Mouse (Mus musculus): Measurements from ENCODE around the gene Vmac. TPM values are rescaled to one million over a fixed set of nuclear protein-coding genes. Genes with fewer than 3 reads are reported as not detected.

Vmac gene
- polyA plus RNA-seq, 1 experiment from 2014 or later: 26.1 TPM

Other genes with a start within 250 kb of the Vmac start
- 116 and 118 TPM in 2 replicates for gene Ptprs, start 241.5 kb downstream of the Vmac start, polyA plus RNA-seq (2015; fragmentation: Nextera tagmentation; extraction: Ambion mirVana)
- gene Znrf4, start 205.6 kb downstream of the Vmac start, polyA plus RNA-seq (2015; fragmentation: Nextera tagmentation; extraction: Ambion mirVana): not detected in 2 replicates
- gene Gm20219, start 163.6 kb downstream of the Vmac start, polyA plus RNA-seq (2015; fragmentation: Nextera tagmentation; extraction: Ambion mirVana): 13.1 and 16.5 TPM in 2 replicates
- 87.5 and 98.4 TPM in 2 replicates for gene Safb2, start 133.4 kb downstream of the Vmac start, polyA plus RNA-seq (2015; fragmentation: Nextera tagmentation; extraction: Ambion mirVana)
- 101 and 109 TPM in 2 replicates for gene Safb, start 133.2 kb downstream of the Vmac start, polyA plus RNA-seq (2015; fragmentation: Nextera tagmentation; extraction: Ambion mirVana)
- gene 2410015M20Rik, start 108.3 kb downstream of the Vmac start, polyA plus RNA-seq (2015; fragmentation: Nextera tagmentation; extraction: Ambion mirVana): 262 and 270 TPM in 2 replicates
- gene Rpl36, start 104.6 kb downstream of the Vmac start, polyA plus RNA-seq (2015; fragmentation: Nextera tagmentation; extraction: Ambion mirVana): 1,900 and 1,905 TPM in 2 replicates
- gene Lonp1, start 91.1 kb downstream of the Vmac start, polyA plus RNA-seq (2015; fragmentation: Nextera tagmentation; extraction: Ambion mirVana): 49.7 and 50.5 TPM in 2 replicates
- gene Catsperd, start 89.9 kb downstream of the Vmac start, polyA plus RNA-seq (2015; fragmentation: Nextera tagmentation; extraction: Ambion mirVana): 0.45 and 1.0 TPM in 2 replicates
- 90.4 and 91.7 TPM in 2 replicates for gene Ranbp3, start 44.7 kb downstream of the Vmac start, polyA plus RNA-seq (2015; fragmentation: Nextera tagmentation; extraction: Ambion mirVana)
- gene Ndufa11, start 255 bp downstream of the Vmac start, polyA plus RNA-seq (2015; fragmentation: Nextera tagmentation; extraction: Ambion mirVana): 422 and 425 TPM in 2 replicates
- 24.6 and 29.5 TPM in 2 replicates for gene Nrtn, start 39.5 kb upstream of the Vmac start, polyA plus RNA-seq (2015; fragmentation: Nextera tagmentation; extraction: Ambion mirVana)
- 44.4 and 47.8 TPM in 2 replicates for gene Dus3l, start 46.7 kb upstream of the Vmac start, polyA plus RNA-seq (2015; fragmentation: Nextera tagmentation; extraction: Ambion mirVana)
- 0.49 and 1.2 TPM in 2 replicates for gene Prr22, start 52.2 kb upstream of the Vmac start, polyA plus RNA-seq (2015; fragmentation: Nextera tagmentation; extraction: Ambion mirVana)
- gene Rfx2, start 113.0 kb upstream of the Vmac start, polyA plus RNA-seq (2015; fragmentation: Nextera tagmentation; extraction: Ambion mirVana): 7.5 and 9.9 TPM in 2 replicates
- gene Acsbg2, start 156.4 kb upstream of the Vmac start, polyA plus RNA-seq (2015; fragmentation: Nextera tagmentation; extraction: Ambion mirVana): 0.16 TPM in 1 of 2 replicates, not detected in the other
- gene 1700061G19Rik, start 157.5 kb upstream of the Vmac start, polyA plus RNA-seq (2015; fragmentation: Nextera tagmentation; extraction: Ambion mirVana): 0.27 and 0.29 TPM in 2 replicates
- 53.9 and 56.9 TPM in 2 replicates for gene Mllt1, start 217.4 kb upstream of the Vmac start, polyA plus RNA-seq (2015; fragmentation: Nextera tagmentation; extraction: Ambion mirVana)